Comparison of ENCODE assay signal across 7 mouse cellular contexts in the genomic region with DNA sequence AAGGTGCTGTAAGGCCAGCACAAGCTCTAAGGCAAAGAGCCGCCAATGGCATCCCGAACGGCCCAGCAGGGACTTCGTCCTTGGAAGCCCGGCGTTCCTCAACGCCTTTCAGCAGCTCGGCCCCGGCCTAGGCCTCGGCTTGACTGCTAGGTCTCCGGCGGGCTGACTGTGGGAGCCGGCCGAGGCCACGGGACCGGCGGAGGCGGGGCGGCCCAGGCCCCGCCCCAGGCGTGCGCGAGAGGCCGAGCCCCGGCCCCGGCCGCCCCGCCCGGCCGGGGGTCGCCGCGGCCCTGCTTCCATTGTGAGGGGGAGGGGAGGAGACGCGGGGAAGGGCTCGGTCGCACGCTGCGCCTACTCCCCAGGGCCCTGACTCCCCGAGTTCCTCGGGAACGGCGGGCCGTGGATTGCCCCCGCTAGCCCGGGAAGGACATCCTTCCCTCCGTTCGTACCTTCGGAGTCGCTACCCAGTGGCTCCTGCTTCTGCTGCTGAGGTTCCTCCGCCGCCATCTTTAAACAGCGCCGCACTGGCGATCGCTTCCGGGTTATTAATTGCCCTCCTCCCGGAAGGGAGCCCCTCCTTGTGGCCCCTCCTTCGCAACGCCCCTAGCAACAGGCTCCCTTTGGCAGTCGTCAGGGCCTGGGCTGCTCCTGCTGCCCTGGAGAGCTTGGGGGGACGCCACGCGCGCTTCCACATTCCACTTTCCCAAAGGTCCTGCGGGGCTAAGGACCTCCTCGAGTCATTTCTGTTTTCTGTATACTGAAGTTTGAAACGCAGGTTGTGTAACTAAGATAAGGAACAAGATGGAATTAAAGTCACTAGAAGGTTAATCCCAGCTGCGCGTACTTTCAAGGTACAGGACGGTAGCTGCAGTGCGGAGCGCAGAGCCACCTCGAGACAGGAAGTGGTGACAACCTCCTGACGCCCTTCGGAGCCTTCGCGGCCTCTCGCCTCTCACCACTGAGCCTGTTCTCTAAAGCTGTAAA. TPM values are rescaled to one million over a fixed set of nuclear protein-coding genes. Genes with fewer than 3 reads are reported as not detected.
A peak's percentile ranks its signal among the peaks of the same experiment; 100 is the strongest.
DNase-seq lines count a peak whose midpoint lies in the region; ATAC-seq lines count a peak whose summit lies in the region.

A gene (minus strand): TSS at position 564 of the 984 bp plus-strand sequence.

- under 1% methylated on average over 77 of the region's 79 CpGs for WGBS in embryonic facial prominence, embryonic 11.5 days
- under 1% methylated on average over 71 of the region's 79 CpGs for WGBS in limb, embryonic 11.5 days
- under 1% methylated on average over 78 of the region's 79 CpGs for WGBS in midbrain, embryonic 14.5 days

- peak; percentile 93 for ATAC-seq in embryonic facial prominence, embryonic 11.5 days (replicated peaks; ENCODE audit: insufficient number of reproducible peaks, low FRiP score, low TSS enrichment, low read depth)
- peak; percentile 95 for ATAC-seq in limb, embryonic 11.5 days (ENCODE audit: insufficient number of reproducible peaks, low FRiP score, low TSS enrichment, low read depth)
- ATAC-seq in midbrain, embryonic 14.5 days (ENCODE audit: low FRiP score, low TSS enrichment), result peak; percentile 95

- peak within 1 kb of the TSS; percentile 80 for H3K9ac ChIP-seq in embryonic facial prominence, embryonic 11.5 days (replicated peaks; ENCODE audit: low read length)
- peak within 1 kb of the TSS; percentile 89 for H3K9ac ChIP-seq in limb, embryonic 11.5 days (ENCODE audit: low read length)
- peak within 1 kb of the TSS; percentile 74 for H3K9ac ChIP-seq in midbrain, embryonic 14.5 days (replicated peaks; ENCODE audit: low read length)

- peak within 1 kb of the TSS; percentile 68 for H3K4me2 ChIP-seq in embryonic facial prominence, embryonic 11.5 days (ENCODE audit: low read depth, low read length)
- peak within 1 kb of the TSS; percentile 65 for H3K4me2 ChIP-seq in limb, embryonic 11.5 days (ENCODE audit: low read depth, severe bottlenecking)
- peak within 1 kb of the TSS; percentile 81 for H3K4me2 ChIP-seq in midbrain, embryonic 14.5 days (ENCODE audit: low read length)

- H3K4me1 ChIP-seq in embryonic facial prominence, embryonic 11.5 days (ENCODE audit: control insufficient read depth, insufficient read depth, low read length), result no peaks in the 10 kb centered on the region
- peaks cover 15% of the 10 kb centered on the region for H3K4me1 ChIP-seq in limb, embryonic 11.5 days (ENCODE audit: control insufficient read depth, insufficient read depth, low read length)
- H3K4me1 ChIP-seq in midbrain, embryonic 14.5 days (ENCODE audit: control insufficient read depth, insufficient read depth, low read length), result peaks cover 12% of the 10 kb centered on the region

- H3K9me3 ChIP-seq in embryonic facial prominence, embryonic 11.5 days (replicated peaks; ENCODE audit: control insufficient read depth, low read length), result no peaks in the 10 kb centered on the region
- H3K9me3 ChIP-seq in limb, embryonic 11.5 days (ENCODE audit: control insufficient read depth, low read length), result no peaks in the 10 kb centered on the region
- H3K9me3 ChIP-seq in midbrain, embryonic 14.5 days (ENCODE audit: control insufficient read depth, low read length), result no peaks in the 10 kb centered on the region

- peak; percentile 97 for DNase-seq in adrenal gland, postnatal 14 days
- DNase-seq in embryonic facial prominence, embryonic 11.5 days (ENCODE audit: low spot score), result peak; percentile 97
- DNase-seq in heart, adult 11 months, result peak; percentile 99
- peak; percentile 95 for DNase-seq in kidney, adult 18-20 months
- DNase-seq in limb, embryonic 11.5 days (ENCODE audit: low spot score), result peak; percentile 98
- peak; percentile 97 for DNase-seq in midbrain, embryonic 14.5 days
- peak; percentile 85 to 87 for DNase-seq in spleen, adult 18-20 months

- H3K27me3 ChIP-seq in embryonic facial prominence, embryonic 11.5 days (ENCODE audit: control insufficient read depth, insufficient read depth, low read length), result no peaks in the 10 kb centered on the region
- H3K27me3 ChIP-seq in limb, embryonic 11.5 days (ENCODE audit: control insufficient read depth, insufficient read depth, low read length), result no peaks in the 10 kb centered on the region
- H3K27me3 ChIP-seq in midbrain, embryonic 14.5 days (ENCODE audit: control insufficient read depth, insufficient read depth, low read length), result no peaks in the 10 kb centered on the region

- peak within 1 kb of the TSS; percentile 93 for H3K27ac ChIP-seq in embryonic facial prominence, embryonic 11.5 days (replicated peaks; ENCODE audit: low read depth, low read length)
- H3K27ac ChIP-seq in limb, embryonic 11.5 days (replicated peaks; ENCODE audit: low read depth, low read length), result peak within 1 kb of the TSS; percentile 94
- peak within 1 kb of the TSS; percentile 92 for H3K27ac ChIP-seq in midbrain, embryonic 14.5 days (replicated peaks; ENCODE audit: low read depth, low read length)

- H3K36me3 ChIP-seq in embryonic facial prominence, embryonic 11.5 days (replicated peaks; ENCODE audit: control insufficient read depth, insufficient read depth, low read depth, low read length), result no peaks in the 10 kb centered on the region
- peaks cover 17% of the 10 kb centered on the region for H3K36me3 ChIP-seq in limb, embryonic 11.5 days (ENCODE audit: control insufficient read depth, insufficient read depth, low read length)
- H3K36me3 ChIP-seq in midbrain, embryonic 14.5 days (ENCODE audit: control insufficient read depth, insufficient read depth, low read length), result peaks cover 29% of the 10 kb centered on the region

- peak within 1 kb of the TSS; percentile 83 for H3K4me3 ChIP-seq in embryonic facial prominence, embryonic 11.5 days (ENCODE audit: low read depth, low read length)
- H3K4me3 ChIP-seq in limb, embryonic 11.5 days (ENCODE audit: low read depth, low read length), result peak within 1 kb of the TSS; percentile 82
- H3K4me3 ChIP-seq in midbrain, embryonic 14.5 days (replicated peaks; ENCODE audit: low read depth, low read length), result peak within 1 kb of the TSS; percentile 80

RNA-seq across cellular contexts. Expression of the gene that starts here (rescaled TPM):
- 103 and 124 TPM in 2 replicates for total RNA-seq in adrenal gland, postnatal 14 days (2021)
- 217 and 252 TPM in 2 replicates for polyA plus RNA-seq in embryonic facial prominence, embryonic 11.5 days (2014; fragmentation: Nextera tagmentation; extraction: Ambion mirVana)
- 247 and 260 TPM in 2 replicates for polyA plus RNA-seq in limb, embryonic 11.5 days (2014; fragmentation: Nextera tagmentation; extraction: Ambion mirVana)
- 244 and 263 TPM in 2 replicates for polyA plus RNA-seq in midbrain, embryonic 14.5 days (2014; fragmentation: Nextera tagmentation; extraction: Ambion mirVana)

Comparison
In these comparisons a context has a peak if more than half of its experiments do, and no peak if none do; other contexts are left out.
1. Peak in every context shown above with its lines: DNase-seq, ATAC-seq, H3K4me3 ChIP-seq and H3K27ac ChIP-seq.